Mouse (Mus musculus): ENCODE data around the gene Bhlha15. TPM values are rescaled to one million over a fixed set of nuclear protein-coding genes. Genes with fewer than 3 reads are reported as not detected.

Gene Bhlha15
- polyA plus RNA-seq, 1 experiment from 2014 or later = 0.28 TPM

DNA sequence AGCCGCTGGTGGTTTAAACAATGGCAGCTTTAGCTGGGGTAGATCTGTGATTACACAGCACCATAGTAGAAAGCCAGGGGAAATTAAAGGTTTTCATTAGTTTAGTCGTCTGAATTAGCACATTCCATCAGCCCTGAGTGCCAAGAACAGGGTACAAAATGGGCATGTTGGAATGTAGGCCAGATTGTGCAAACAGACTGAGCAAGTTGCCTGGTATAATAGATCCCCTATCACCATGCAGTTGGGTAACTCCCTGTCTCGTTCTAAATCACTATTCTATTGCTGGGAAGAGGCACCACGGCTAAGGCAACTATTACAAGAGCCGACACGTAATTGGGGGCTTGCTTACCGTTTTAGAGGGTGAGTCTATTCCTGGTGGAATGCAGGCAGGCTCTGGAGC is 44.6 kb downstream of the Bhlha15 start:
- Histone ChIP-seq H3K36me3 (no peaks in the 10 kb centered on the region), H3K27me3 (no peaks in the 10 kb centered on the region), H3K9ac (no peak overlapping the region), H3K4me1 (no peaks in the 10 kb centered on the region), H3K27ac (no peak overlapping the region), H3K4me3 (no peak overlapping the region), H3K9me3 (no peaks in the 10 kb centered on the region), H3K4me2 (no peak overlapping the region)
- WGBS = 76% methylated on average over 7 of the region's 7 CpGs
- no peak for ATAC-seq (ENCODE audit: insufficient number of reproducible peaks, low FRiP score, low TSS enrichment, low read depth)

- no peak overlapping the region for H3K4me3 ChIP-seq
- H3K27me3 ChIP-seq = no peaks in the 10 kb centered on the region
- no peak for ATAC-seq (ENCODE audit: insufficient number of reproducible peaks, low FRiP score, low TSS enrichment, low read depth)
- H3K4me2 ChIP-seq = no peak overlapping the region
- no peaks in the 10 kb centered on the region for H3K36me3 ChIP-seq
- H3K4me1 ChIP-seq = no peaks in the 10 kb centered on the region
- no peak overlapping the region for H3K27ac ChIP-seq
- WGBS = 62% methylated on average over 1 of the region's 1 CpGs
- no peak overlapping the region for H3K9ac ChIP-seq
- H3K9me3 ChIP-seq = no peaks in the 10 kb centered on the region
Observed at GRCm38 (mm10) chr5:144238969-144239368, 48.9 kb downstream of the Bhlha15 start.

Other genes starting within 250 kb of the Bhlha15 start
- gene Ccz1, start 175.4 kb upstream of the Bhlha15 start, polyA plus RNA-seq (2015; fragmentation: Nextera tagmentation; extraction: Ambion mirVana) = 63.2 and 66.8 TPM in 2 replicates
- gene Ocm, start 163.6 kb upstream of the Bhlha15 start, polyA plus RNA-seq (2015; fragmentation: Nextera tagmentation; extraction: Ambion mirVana) = 0.40 and 0.68 TPM in 2 replicates
- 3.2 and 3.5 TPM in 2 replicates for gene Lmtk2, start 89.8 kb upstream of the Bhlha15 start, polyA plus RNA-seq (2015; fragmentation: Nextera tagmentation; extraction: Ambion mirVana)
- 21.7 and 23.3 TPM in 2 replicates for gene Tecpr1, start 33.3 kb downstream of the Bhlha15 start, polyA plus RNA-seq (2015; fragmentation: Nextera tagmentation; extraction: Ambion mirVana)
- 81.5 and 97.3 TPM in 2 replicates for gene Bri3, start 54.2 kb downstream of the Bhlha15 start, polyA plus RNA-seq (2015; fragmentation: Nextera tagmentation; extraction: Ambion mirVana)
- gene Baiap2l1, start 167.8 kb downstream of the Bhlha15 start, polyA plus RNA-seq (2015; fragmentation: Nextera tagmentation; extraction: Ambion mirVana) = 12.7 and 13.6 TPM in 2 replicates

Measured in limb, embryonic 15.5 days (tissue).